Mouse (Mus musculus): Measurements from ENCODE around the gene Rhbg.
"Not testable (repeated sequence)": the region's sequence is repeated elsewhere in the genome, so short reads cannot be mapped to it uniquely, and the experiment has no call there.

GRCm38 (mm10) chr3:88284815-88285564 lies 30.5 kb upstream of the Rhbg start:
- TF ChIP-seq CTCF (IDR thresholded peaks at IDR 0.05; ENCODE audit: low read depth); EP300 (optimal IDR thresholded peaks at IDR 0.05): not testable (repeated sequence)

All from stomach, postnatal 0 days (tissue).